Mouse (Mus musculus) testis, adult 2 months (tissue): ENCODE measurements around the gene Atp1a2.

Source experiments
- CTCF ChIP-seq: fragments of 200-500 bp; IDR thresholded peaks from 2 replicates; pipeline ENCODE4 v1.5.1; 2012; ENCODE audit warnings: low read depth, mild to moderate bottlenecking, inconsistent platforms, low read length, moderate library complexity; ENCODE audit not compliant: control insufficient read depth, insufficient read depth, insufficient replicate concordance
- POLR2A ChIP-seq: fragments of 200-500 bp; IDR thresholded peaks from 2 replicates; pipeline ENCODE4 v1.6.1; 2012; ENCODE audit warnings: low read depth, mild to moderate bottlenecking, inconsistent platforms, low read length, moderate library complexity; ENCODE audit not compliant: control insufficient read depth

GRCm38 (mm10) chr1:172279768-172280509 lies 17.9 kb downstream of the Atp1a2 start:
- TF ChIP-seq CTCF (no peak), POLR2A (no peak)
